17 mouse cellular contexts compared by ENCODE assay signal in the genomic region with DNA sequence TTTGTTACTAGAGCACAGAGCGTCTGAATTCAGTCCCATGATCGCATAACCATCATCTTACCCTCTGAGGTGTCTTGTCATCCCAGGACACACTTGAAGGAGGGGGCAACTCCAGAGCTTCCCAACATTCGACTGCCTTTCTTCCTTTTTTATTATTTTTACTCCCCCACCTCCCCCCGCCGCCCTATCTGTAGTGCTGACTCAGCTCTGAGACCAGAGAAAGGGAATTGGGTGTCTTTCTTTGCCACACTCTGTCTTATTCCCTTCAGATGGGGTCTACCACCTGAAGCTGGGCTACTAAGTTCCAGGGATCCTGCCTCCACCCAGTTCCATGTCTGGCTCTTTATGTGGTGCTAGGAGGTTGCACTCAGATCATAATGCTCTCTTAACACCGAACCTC. TPM values are rescaled to one million over a fixed set of nuclear protein-coding genes. Genes with fewer than 3 reads are reported as not detected.
"Had no signal": no experiment of that assay in that cellular context is flagged by ENCODE, and none has a peak within 500 bp of the region (broad histone marks: within the 10 kb centered on the region; RNA-seq: fewer than 3 reads in every experiment).

No protein-coding gene starts in this region.

- H3K27ac ChIP-seq: macrophage; midbrain, embryonic 13.5 days; midbrain, embryonic 15.5 days; neural tube, embryonic 12.5 days; stomach, embryonic 15.5 days; stomach, postnatal 0 days had no signal

- H3K9me3 ChIP-seq: megakaryocyte, embryonic 14.5 days; midbrain, embryonic 13.5 days; midbrain, embryonic 15.5 days; neural tube, embryonic 12.5 days; stomach, embryonic 15.5 days had no signal

- H3K4me2 ChIP-seq: midbrain, embryonic 11.5 days; midbrain, embryonic 15.5 days; stomach, embryonic 15.5 days had no signal

- H3K4me3 ChIP-seq: megakaryocyte, embryonic 14.5 days; midbrain, embryonic 13.5 days; midbrain, embryonic 15.5 days; neural tube, embryonic 12.5 days; stomach, embryonic 15.5 days had no signal

- ATAC-seq: midbrain, embryonic 15.5 days had no signal

- H3K27me3 ChIP-seq: midbrain, embryonic 13.5 days; midbrain, embryonic 15.5 days; neural tube, embryonic 12.5 days; stomach, embryonic 15.5 days had no signal

- H3K36me3 ChIP-seq: midbrain, embryonic 13.5 days; midbrain, embryonic 15.5 days; neural tube, embryonic 12.5 days; stomach, embryonic 15.5 days had no signal

- H3K9ac ChIP-seq: liver, postnatal 0 days; lung, embryonic 14.5 days; midbrain, embryonic 13.5 days; midbrain, embryonic 15.5 days; neural tube, embryonic 12.5 days; stomach, embryonic 15.5 days had no signal

- H3K4me1 ChIP-seq: midbrain, embryonic 15.5 days; neural tube, embryonic 12.5 days; stomach, embryonic 15.5 days had no signal

RNA-seq across cellular contexts. Expression of a gene that starts 25.0 kb away (rescaled TPM):
- total RNA-seq: midbrain, postnatal 0 days had no signal
- polyA plus RNA-seq: liver, postnatal 0 days; lung, embryonic 14.5 days; lung, embryonic 16.5 days; midbrain, embryonic 11.5 days; midbrain, embryonic 13.5 days; midbrain, embryonic 15.5 days; midbrain, postnatal 0 days; neural tube, embryonic 12.5 days; neural tube, embryonic 14.5 days; stomach, embryonic 15.5 days; stomach, postnatal 0 days; testis, adult 2 months; urinary bladder, adult 2 months had no signal

RNA-seq across cellular contexts. Expression of a gene that starts 34.4 kb away (rescaled TPM):
- total RNA-seq: midbrain, postnatal 0 days had no signal
- polyA plus RNA-seq: lung, embryonic 14.5 days; midbrain, embryonic 11.5 days; midbrain, embryonic 15.5 days; neural tube, embryonic 14.5 days; testis, adult 2 months had no signal

RNA-seq across cellular contexts. Expression of a gene that starts 52.9 kb away (rescaled TPM):
- total RNA-seq: midbrain, postnatal 0 days; monocyte, adult 5-6 weeks; neutrophil, adult 5-6 weeks had no signal
- polyA plus RNA-seq: midbrain, embryonic 13.5 days; midbrain, postnatal 0 days; neural tube, embryonic 14.5 days had no signal
